Mouse (Mus musculus) limb, embryonic 15.5 days (tissue): ENCODE measurements around the gene Syt14. TPM values are rescaled to one million over a fixed set of nuclear protein-coding genes. Genes with fewer than 3 reads are reported as not detected.

ENCODE experiments used
- polyA plus RNA-seq: library from polyadenylated mRNA; unstranded; fragments of >200 nt; fragmentation: Nextera tagmentation; extraction: Ambion mirVana; gene quantifications from 2 replicates; pipeline ENCODE4 v1.2.1, GENCODE M21; 2015

Syt14 gene
- polyA plus RNA-seq, 1 experiment from 2014 or later, result 1.5 TPM

Other genes with a start within 250 kb of the Syt14 start
- gene Sertad4, start 180.0 kb downstream of the Syt14 start, polyA plus RNA-seq, result 48.2 and 72.5 TPM in 2 replicates
- gene Diexf, start 94.5 kb upstream of the Syt14 start, polyA plus RNA-seq, result 7.3 and 10.3 TPM in 2 replicates
- gene Irf6, start 117.3 kb upstream of the Syt14 start, polyA plus RNA-seq, result 50.1 and 56.9 TPM in 2 replicates
- gene A130010J15Rik, start 132.3 kb upstream of the Syt14 start, polyA plus RNA-seq, result 16.5 and 18.1 TPM in 2 replicates
- gene Traf3ip3, start 165.9 kb upstream of the Syt14 start, polyA plus RNA-seq, result 16.3 and 44.2 TPM in 2 replicates
- 8.6 and 11.1 TPM in 2 replicates for gene Lamb3, start 171.9 kb upstream of the Syt14 start, polyA plus RNA-seq
- gene Hsd11b1, start 228.3 kb upstream of the Syt14 start, polyA plus RNA-seq, result 6.8 and 10.3 TPM in 2 replicates
- 26.5 and 43.2 TPM in 2 replicates for gene G0s2, start 237.4 kb upstream of the Syt14 start, polyA plus RNA-seq